Mouse (Mus musculus) hindbrain, embryonic 10.5 days (tissue): ENCODE measurements around the gene Gulp1. TPM values are rescaled to one million over a fixed set of nuclear protein-coding genes. Genes with fewer than 3 reads are reported as not detected.

Experiments used
- DNase-seq: peaks from one replicate; pipeline ENCODE4 v3.0.0-alpha.2; 2017; ENCODE audit warnings: low spot score
- H3K27ac ChIP-seq: fragments of 300-500 bp; sonication (generic); 2 replicates; pipeline ENCODE4 v1.5.1; 2016; ENCODE audit warnings: mild to moderate bottlenecking, moderate library complexity
- H3K27me3 ChIP-seq: fragments of 300-500 bp; sonication (generic); 2 replicates; pipeline ENCODE4 v1.6.1; 2016; ENCODE audit warnings: mild to moderate bottlenecking; ENCODE audit not compliant: poor library complexity, insufficient read depth, severe bottlenecking
- H3K36me3 ChIP-seq: fragments of 300-500 bp; sonication (generic); 2 replicates; pipeline ENCODE4 v1.6.1; 2016; ENCODE audit warnings: mild to moderate bottlenecking, moderate library complexity
- H3K4me1 ChIP-seq: fragments of 300-500 bp; sonication (generic); replicated peaks from 2 replicates; pipeline ENCODE4 v1.6.1; 2016; ENCODE audit warnings: mild to moderate bottlenecking
- H3K4me3 ChIP-seq: fragments of 300-500 bp; sonication (generic); 2 replicates; pipeline ENCODE4 v1.5.1; 2016; ENCODE audit warnings: mild to moderate bottlenecking, moderate library complexity
- H3K9me3 ChIP-seq: fragments of 300-500 bp; sonication (generic); 2 replicates; pipeline ENCODE4 v1.6.1; 2016; ENCODE audit warnings: mild to moderate bottlenecking, moderate library complexity
- WGBS: fragments of 180-500 bp; shearing (Covaris S2); methylation state at CpG from one replicate; pipeline ENCODE4 v1.1.7; 2016; 5-methylcytosine and 5-hydroxymethylcytosine counted together
- polyA plus RNA-seq: library from polyadenylated mRNA; unstranded; fragments of >200 nt; fragmentation: Nextera tagmentation; extraction: Ambion mirVana; gene quantifications from 2 replicates; pipeline ENCODE4 v1.2.1, GENCODE M21; 2016

Gene Gulp1
- polyA plus RNA-seq, 1 experiment from 2014 or later = 15.8 TPM

GRCm38 (mm10) chr1:44613294-44614041, 62.2 kb downstream of the Gulp1 start:
- no peak for DNase-seq
- H3K27me3 ChIP-seq = no peaks in the 10 kb centered on the region
- no peak overlapping the region for H3K27ac ChIP-seq
- peaks cover 7% of the 10 kb centered on the region; the same call in 1 of the 2 replicates for H3K9me3 ChIP-seq
- no peak overlapping the region for H3K4me3 ChIP-seq
- no peaks in the 10 kb centered on the region for H3K36me3 ChIP-seq
- WGBS = 41% methylated on average over 2 of the region's 2 CpGs
- H3K4me1 ChIP-seq = 0 out of 2 replicates have a peak, but pooled peaks cover 6% of the 10 kb centered on the region

GRCm38 (mm10) chr1:44618751-44619150, 67.4 kb downstream of the Gulp1 start:
- 70% methylated on average over 2 of the region's 2 CpGs for WGBS
- no peak for DNase-seq
- H3K36me3 ChIP-seq = no peaks in the 10 kb centered on the region
- no peak overlapping the region for H3K27ac ChIP-seq
- H3K4me1 ChIP-seq = no peaks in the 10 kb centered on the region
- no peaks in the 10 kb centered on the region for H3K27me3 ChIP-seq
- H3K9me3 ChIP-seq = no peaks in the 10 kb centered on the region
- no peak overlapping the region for H3K4me3 ChIP-seq

- H3K4me1 ChIP-seq = 0 out of 2 replicates have a peak, but pooled peaks cover 7% of the 10 kb centered on the region
- H3K9me3 ChIP-seq = no peaks in the 10 kb centered on the region
- no peak overlapping the region for H3K4me3 ChIP-seq
- DNase-seq = no peak
- H3K27ac ChIP-seq = no peak overlapping the region
- H3K27me3 ChIP-seq = no peaks in the 10 kb centered on the region
- no peaks in the 10 kb centered on the region for H3K36me3 ChIP-seq
- WGBS = 57% methylated on average over 4 of the region's 4 CpGs
Measured at GRCm38 (mm10) chr1:44634481-44634880, 83.2 kb downstream of the Gulp1 start.

GRCm38 (mm10) chr1:44645678-44646276, 94.5 kb downstream of the Gulp1 start:
- no peak for DNase-seq
- 87% methylated on average over 6 of the region's 6 CpGs for WGBS
- Histone ChIP-seq H3K36me3 (no peaks in the 10 kb centered on the region), H3K4me1 (no peaks in the 10 kb centered on the region), H3K9me3 (no peaks in the 10 kb centered on the region), H3K4me3 (no peak overlapping the region), H3K27me3 (no peaks in the 10 kb centered on the region), H3K27ac (no peak overlapping the region)

- no peaks in the 10 kb centered on the region for H3K36me3 ChIP-seq
- H3K27ac ChIP-seq = no peak overlapping the region
- H3K4me1 ChIP-seq = peaks cover 19% of the 10 kb centered on the region
- no peaks in the 10 kb centered on the region for H3K9me3 ChIP-seq
- DNase-seq = peak; percentile 15
- H3K27me3 ChIP-seq = no peaks in the 10 kb centered on the region
- 67% methylated on average over 3 of the region's 3 CpGs for WGBS
- H3K4me3 ChIP-seq = no peak overlapping the region
Measured at GRCm38 (mm10) chr1:44678974-44679373, 127.7 kb downstream of the Gulp1 start.

- Histone ChIP-seq H3K9me3 (no peaks in the 10 kb centered on the region), H3K27ac (no peak overlapping the region), H3K4me3 (no peak overlapping the region), H3K4me1 (peaks cover 19% of the 10 kb centered on the region), H3K27me3 (no peaks in the 10 kb centered on the region), H3K36me3 (no peaks in the 10 kb centered on the region)
- 62% methylated on average over 3 of the region's 3 CpGs for WGBS
- no peak for DNase-seq
Measured at GRCm38 (mm10) chr1:44679415-44679814, 128.1 kb downstream of the Gulp1 start.

GRCm38 (mm10) chr1:44682556-44682955, 131.2 kb downstream of the Gulp1 start:
- H3K4me3 ChIP-seq = no peak overlapping the region
- DNase-seq = no peak
- no peak overlapping the region for H3K27ac ChIP-seq
- peaks cover 19% of the 10 kb centered on the region for H3K4me1 ChIP-seq
- H3K9me3 ChIP-seq = no peaks in the 10 kb centered on the region
- H3K36me3 ChIP-seq = no peaks in the 10 kb centered on the region
- 34% methylated on average over 2 of the region's 2 CpGs for WGBS
- no peaks in the 10 kb centered on the region for H3K27me3 ChIP-seq

- Histone ChIP-seq H3K4me3 (no peak overlapping the region), H3K9me3 (no peaks in the 10 kb centered on the region), H3K27ac (no peak overlapping the region; the same call in 1 of the 2 replicates), H3K4me1 (peaks cover 19% of the 10 kb centered on the region), H3K27me3 (no peaks in the 10 kb centered on the region), H3K36me3 (no peaks in the 10 kb centered on the region)
- DNase-seq = no peak
- 53% methylated on average over 6 of the region's 6 CpGs for WGBS
Measured at GRCm38 (mm10) chr1:44683723-44684122, 132.4 kb downstream of the Gulp1 start.

- Histone ChIP-seq H3K9me3 (no peaks in the 10 kb centered on the region), H3K4me1 (peaks cover 14% of the 10 kb centered on the region), H3K27ac (peak overlapping the region; percentile 4; the same call in 1 of the 2 replicates), H3K36me3 (no peaks in the 10 kb centered on the region), H3K27me3 (no peaks in the 10 kb centered on the region), H3K4me3 (no peak overlapping the region)
- 57% methylated on average over 4 of the region's 4 CpGs for WGBS
- DNase-seq = peak; percentile 33
Measured at GRCm38 (mm10) chr1:44720785-44721410, 169.6 kb downstream of the Gulp1 start.

GRCm38 (mm10) chr1:44741256-44741655, 189.9 kb downstream of the Gulp1 start:
- H3K27me3 ChIP-seq = no peaks in the 10 kb centered on the region
- no peaks in the 10 kb centered on the region for H3K36me3 ChIP-seq
- no peak for DNase-seq
- H3K9me3 ChIP-seq = no peaks in the 10 kb centered on the region
- no peaks in the 10 kb centered on the region for H3K4me1 ChIP-seq
- no peak overlapping the region for H3K27ac ChIP-seq
- no peak overlapping the region for H3K4me3 ChIP-seq

GRCm38 (mm10) chr1:44745711-44746110, 194.4 kb downstream of the Gulp1 start:
- DNase-seq = peak; percentile 16
- 14% methylated on average over 2 of the region's 2 CpGs for WGBS
- Histone ChIP-seq H3K9me3 (no peaks in the 10 kb centered on the region), H3K27ac (no peak overlapping the region), H3K36me3 (no peaks in the 10 kb centered on the region), H3K27me3 (no peaks in the 10 kb centered on the region), H3K4me1 (no peaks in the 10 kb centered on the region), H3K4me3 (no peak overlapping the region)

GRCm38 (mm10) chr1:44750731-44751730, 199.7 kb downstream of the Gulp1 start:
- H3K36me3 ChIP-seq = no peaks in the 10 kb centered on the region
- no peak for DNase-seq

More at GRCm38 (mm10) chr1:44750731-44751730, 199.7 kb downstream of the Gulp1 start:
- 74% methylated on average over 5 of the region's 5 CpGs for WGBS
- Histone ChIP-seq H3K27ac (peak overlapping the region; percentile 53), H3K9me3 (no peaks in the 10 kb centered on the region), H3K4me3 (no peak overlapping the region), H3K27me3 (no peaks in the 10 kb centered on the region), H3K4me1 (no peaks in the 10 kb centered on the region)
